Mouse (Mus musculus) retina, embryonic 14.5 days (tissue): ENCODE measurements around the gene Rnh1.

Experiments used
- DNase-seq: peaks from one replicate; pipeline ENCODE4 v3.0.0-alpha.2; 2015; ENCODE audit warnings: low spot score

Rnh1 gene

GRCm38 (mm10) chr7:141205504-141205903 lies 32.8 kb upstream of the Rnh1 start:
- DNase-seq: no peak

- no peak for DNase-seq
Observed at GRCm38 (mm10) chr7:141204546-141204945, 31.9 kb upstream of the Rnh1 start.

- no peak for DNase-seq
Observed at GRCm38 (mm10) chr7:141198121-141198520, 25.5 kb upstream of the Rnh1 start.

GRCm38 (mm10) chr7:141196619-141197282 lies 24.1 kb upstream of the Rnh1 start:
- no peak for DNase-seq

GRCm38 (mm10) chr7:141195754-141196153 lies 23.1 kb upstream of the Rnh1 start:
- no peak for DNase-seq

GRCm38 (mm10) chr7:141194830-141195229 lies 22.2 kb upstream of the Rnh1 start:
- DNase-seq: peak; percentile 93

- no peak for DNase-seq
Observed at GRCm38 (mm10) chr7:141194409-141194808, 21.8 kb upstream of the Rnh1 start.

GRCm38 (mm10) chr7:141193948-141194347 lies 21.3 kb upstream of the Rnh1 start, which contains the start of the genes Hras and Lrrc56:
Gene Hras, minus strand, starts transcription at chr7:141194005.
Gene Lrrc56, plus strand, starts transcription at chr7:141194157.
- DNase-seq: peak; percentile 99

GRCm38 (mm10) chr7:141193348-141193856 lies 20.7 kb upstream of the Rnh1 start:
- DNase-seq: no peak

GRCm38 (mm10) chr7:141192776-141193347 lies 20.2 kb upstream of the Rnh1 start:
- no peak for DNase-seq

- no peak for DNase-seq
Observed at GRCm38 (mm10) chr7:141191796-141192685, 19.4 kb upstream of the Rnh1 start.

- no peak for DNase-seq
Observed at GRCm38 (mm10) chr7:141191036-141191435, 18.4 kb upstream of the Rnh1 start.

GRCm38 (mm10) chr7:141190220-141190619 lies 17.6 kb upstream of the Rnh1 start:
- no peak for DNase-seq

- no peak for DNase-seq
Observed at GRCm38 (mm10) chr7:141188733-141189132, 16.1 kb upstream of the Rnh1 start.

- DNase-seq: no peak
Observed at GRCm38 (mm10) chr7:141188194-141188593, 15.5 kb upstream of the Rnh1 start.

GRCm38 (mm10) chr7:141176173-141176572 lies 3.5 kb upstream of the Rnh1 start:
- DNase-seq: peak; percentile 94

- no peak for DNase-seq
Observed at GRCm38 (mm10) chr7:141175068-141175467, 2.4 kb upstream of the Rnh1 start.

- no peak for DNase-seq
Observed at GRCm38 (mm10) chr7:141173323-141173850, 730 bp upstream of the Rnh1 start.

GRCm38 (mm10) chr7:141169866-141170265 lies 2.8 kb downstream of the Rnh1 start:
- DNase-seq: no peak

- no peak for DNase-seq
Observed at GRCm38 (mm10) chr7:141169300-141169699, 3.4 kb downstream of the Rnh1 start.

- peak; percentile 45 for DNase-seq
Observed at GRCm38 (mm10) chr7:141168518-141168953, 4.1 kb downstream of the Rnh1 start.

- peak; percentile 42 for DNase-seq
Observed at GRCm38 (mm10) chr7:141167901-141168517, 4.6 kb downstream of the Rnh1 start.
